Mouse (Mus musculus): ENCODE results near the gene Xpo1. TPM values are rescaled to one million over a fixed set of nuclear protein-coding genes. Genes with fewer than 3 reads are reported as not detected.

The Xpo1 gene
- polyA plus RNA-seq, 1 experiment, result 0.97 TPM

DNA sequence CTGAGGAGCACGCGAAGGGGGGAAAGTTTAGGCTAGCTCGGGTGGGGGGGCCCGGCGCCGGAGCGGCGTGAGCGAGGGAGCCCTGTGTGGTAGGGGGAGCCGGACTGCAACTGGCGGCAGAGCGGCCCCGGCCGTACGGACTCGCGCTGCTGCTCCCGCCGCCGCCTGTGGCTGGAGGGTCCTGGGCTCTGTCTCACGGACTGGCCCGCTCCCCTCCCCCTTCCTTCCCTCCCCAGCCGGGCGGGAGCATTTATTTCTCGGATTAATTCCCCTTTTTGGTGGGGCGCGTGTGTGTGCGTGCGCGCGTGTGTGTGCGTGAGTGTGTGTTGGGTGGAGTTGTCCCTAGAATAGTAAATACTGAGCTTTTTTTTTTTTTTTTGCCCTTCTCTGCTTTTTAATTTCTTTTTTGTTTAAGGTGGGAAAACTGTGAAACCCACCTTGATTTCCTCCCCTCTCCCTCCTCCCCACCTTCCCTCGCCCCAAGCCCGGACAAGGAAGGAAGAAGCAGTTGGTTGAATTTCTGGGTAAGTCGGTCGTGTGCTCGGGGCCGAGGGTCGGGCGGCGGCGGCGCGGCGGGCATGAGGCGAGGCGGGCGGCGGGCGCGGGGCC lies 457 bp downstream of the Xpo1 start:
- H3K4me1 ChIP-seq (ENCODE audit: control insufficient read depth), result peaks cover 55% of the 10 kb centered on the region

DNA sequence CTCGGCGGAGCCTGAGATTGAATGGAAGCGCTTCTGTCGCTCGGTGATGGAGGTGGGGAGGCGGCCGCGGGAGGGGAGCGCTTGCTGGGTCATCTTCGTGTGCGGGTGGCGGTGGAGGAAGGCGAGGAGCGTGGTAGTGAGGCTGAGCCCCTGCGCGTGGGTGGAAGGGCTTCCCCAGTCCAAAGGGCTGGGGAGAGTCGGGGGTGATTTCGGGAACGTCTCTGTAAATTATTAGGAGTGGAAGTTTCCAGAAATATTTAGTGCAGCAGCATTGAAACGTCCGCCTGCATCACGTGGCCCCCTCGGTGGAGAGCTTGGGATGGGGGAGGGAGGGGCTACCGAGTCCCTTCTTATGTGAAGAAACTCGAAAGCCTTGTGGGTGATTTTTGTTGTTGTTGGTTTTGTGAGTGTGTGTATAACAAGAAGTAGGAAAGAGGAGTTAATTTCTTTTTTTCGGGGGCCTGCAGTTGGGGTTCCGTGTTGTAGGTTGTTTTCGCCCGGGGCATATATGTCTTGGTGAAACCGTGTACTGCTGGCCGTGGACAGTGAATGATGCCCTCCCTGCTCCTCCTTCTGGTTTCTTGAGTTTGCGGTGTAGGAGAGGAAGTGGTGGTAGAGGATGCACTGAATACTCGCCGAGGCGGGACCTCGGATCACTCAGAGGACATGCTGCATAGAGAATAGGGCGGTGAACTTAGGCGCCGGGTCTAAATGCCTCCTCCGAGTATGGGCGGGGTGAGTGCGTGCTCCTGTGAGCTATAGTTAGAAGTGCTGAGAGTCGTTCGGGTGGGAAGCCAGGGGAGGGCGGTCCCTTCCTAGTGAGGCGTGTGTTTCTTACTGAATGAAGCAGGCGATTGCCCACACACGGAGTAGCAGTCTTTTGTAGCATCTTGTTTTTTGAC lies 1.2 kb downstream of the Xpo1 start:
- Histone ChIP-seq H3K27me3 (ENCODE audit: control insufficient read depth) (no peaks in the 10 kb centered on the region), H3K4me3 (replicated peaks) (peak overlapping the region; percentile 100), H3K9me3 (ENCODE audit: control insufficient read depth, low read length) (no peaks in the 10 kb centered on the region), H3K36me3 (ENCODE audit: control insufficient read depth) (peaks cover 37% of the 10 kb centered on the region), H3K4me1 (ENCODE audit: control insufficient read depth) (peaks cover 58% of the 10 kb centered on the region)
- TF ChIP-seq TAL1 (IDR thresholded peaks at IDR 0.05; ENCODE audit: low read length) (no peak), GATA1 (IDR thresholded peaks at IDR 0.05; ENCODE audit: low read length) (no peak)

More for the DNA sequence above, 457 bp downstream of the Xpo1 start:
- Histone ChIP-seq H3K4me3 (replicated peaks) (peak overlapping the region; percentile 100), H3K36me3 (ENCODE audit: control insufficient read depth) (peaks cover 30% of the 10 kb centered on the region), H3K27me3 (ENCODE audit: control insufficient read depth) (no peaks in the 10 kb centered on the region; the same call in 1 of the 2 replicates), H3K9me3 (ENCODE audit: control insufficient read depth, low read length) (no peaks in the 10 kb centered on the region)
- no peak for TF ChIP-seq TAL1 (IDR thresholded peaks at IDR 0.05; ENCODE audit: low read length)
- no peak for TF ChIP-seq GATA1 (IDR thresholded peaks at IDR 0.05; ENCODE audit: low read length)

DNA sequence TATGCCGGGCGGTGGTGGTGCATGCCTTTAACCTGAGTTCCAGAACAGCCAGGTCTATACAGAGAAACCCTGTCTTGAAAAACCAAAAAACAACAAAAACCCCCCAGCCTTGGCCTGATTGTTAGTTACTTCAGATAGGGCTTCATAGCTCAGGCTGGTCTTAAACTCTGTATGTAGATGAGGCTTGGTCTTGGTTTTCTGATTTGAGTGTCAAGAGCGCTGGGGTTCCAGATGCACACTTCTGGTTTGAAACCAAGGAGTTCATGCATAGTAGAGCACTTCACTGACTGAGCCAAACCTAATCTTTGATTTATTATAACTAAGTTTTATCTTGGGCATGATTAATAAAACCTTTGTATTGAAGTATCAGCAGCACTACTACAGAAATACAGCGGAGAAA lies 3.2 kb downstream of the Xpo1 start:
- Histone ChIP-seq H3K4me3 (replicated peaks) (peak overlapping the region; percentile 100), H3K27me3 (ENCODE audit: control insufficient read depth) (no peaks in the 10 kb centered on the region), H3K9me3 (ENCODE audit: control insufficient read depth, low read length) (no peaks in the 10 kb centered on the region), H3K4me1 (ENCODE audit: control insufficient read depth) (peaks cover 51% of the 10 kb centered on the region), H3K36me3 (ENCODE audit: control insufficient read depth) (peaks cover 57% of the 10 kb centered on the region)
- TF ChIP-seq TAL1 (IDR thresholded peaks at IDR 0.05; ENCODE audit: low read length) (no peak), GATA1 (IDR thresholded peaks at IDR 0.05; ENCODE audit: low read length) (no peak)

DNA sequence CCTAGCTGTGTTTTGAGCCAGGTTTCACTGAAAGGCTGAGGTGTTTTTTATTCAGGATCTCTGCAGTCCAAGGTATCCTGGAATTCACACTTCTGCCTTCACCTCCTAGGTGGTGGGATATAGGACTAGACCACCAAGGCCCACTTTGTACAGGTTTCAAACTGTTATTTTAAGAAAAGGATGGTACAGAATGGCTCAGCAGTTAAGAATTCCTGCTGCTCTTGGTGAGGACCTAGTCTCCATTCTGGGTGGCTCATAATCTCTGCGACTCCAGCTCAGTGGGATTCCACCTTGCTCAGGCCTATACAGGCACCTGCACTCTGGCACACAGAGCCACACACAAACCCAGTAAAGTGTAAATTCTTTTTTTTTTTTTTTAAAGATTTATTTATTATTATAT lies 3.6 kb downstream of the Xpo1 start:
- Histone ChIP-seq H3K9me3 (ENCODE audit: control insufficient read depth, low read length) (no peaks in the 10 kb centered on the region), H3K4me3 (replicated peaks) (peak overlapping the region; percentile 100), H3K27me3 (ENCODE audit: control insufficient read depth) (no peaks in the 10 kb centered on the region), H3K36me3 (ENCODE audit: control insufficient read depth) (peaks cover 61% of the 10 kb centered on the region), H3K4me1 (ENCODE audit: control insufficient read depth) (peaks cover 47% of the 10 kb centered on the region)
- TF ChIP-seq TAL1 (IDR thresholded peaks at IDR 0.05; ENCODE audit: low read length) (no peak), GATA1 (IDR thresholded peaks at IDR 0.05; ENCODE audit: low read length) (no peak)

DNA sequence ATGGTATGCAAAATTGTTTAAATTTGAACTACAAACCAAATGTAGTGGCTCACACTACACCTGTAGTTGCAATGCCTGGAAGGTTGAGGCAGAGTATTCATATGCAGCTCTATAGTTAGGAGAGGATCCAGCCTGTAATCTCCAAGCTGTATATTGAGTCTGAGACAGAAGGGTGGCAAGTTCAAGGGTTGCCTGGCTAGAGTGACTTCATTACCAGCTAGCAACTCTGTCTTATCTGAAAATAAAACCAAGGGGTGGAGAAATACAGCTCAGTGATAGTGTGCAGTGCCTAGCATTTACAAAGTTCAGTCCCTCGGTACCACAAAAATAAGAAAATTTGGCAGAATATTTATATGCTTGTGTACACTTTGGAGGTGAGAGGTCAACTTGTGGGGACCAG lies 4.3 kb downstream of the Xpo1 start:
- H3K27me3 ChIP-seq (ENCODE audit: control insufficient read depth), result no peaks in the 10 kb centered on the region
- TF ChIP-seq TAL1 (IDR thresholded peaks at IDR 0.05; ENCODE audit: low read length) (no peak), GATA1 (IDR thresholded peaks at IDR 0.05; ENCODE audit: low read length) (no peak)
- H3K4me1 ChIP-seq (ENCODE audit: control insufficient read depth), result peaks cover 40% of the 10 kb centered on the region
- H3K36me3 ChIP-seq (ENCODE audit: control insufficient read depth), result peaks cover 68% of the 10 kb centered on the region
- H3K9me3 ChIP-seq (ENCODE audit: control insufficient read depth, low read length), result no peaks in the 10 kb centered on the region
- peak overlapping the region; percentile 38 for H3K4me3 ChIP-seq (replicated peaks)

DNA sequence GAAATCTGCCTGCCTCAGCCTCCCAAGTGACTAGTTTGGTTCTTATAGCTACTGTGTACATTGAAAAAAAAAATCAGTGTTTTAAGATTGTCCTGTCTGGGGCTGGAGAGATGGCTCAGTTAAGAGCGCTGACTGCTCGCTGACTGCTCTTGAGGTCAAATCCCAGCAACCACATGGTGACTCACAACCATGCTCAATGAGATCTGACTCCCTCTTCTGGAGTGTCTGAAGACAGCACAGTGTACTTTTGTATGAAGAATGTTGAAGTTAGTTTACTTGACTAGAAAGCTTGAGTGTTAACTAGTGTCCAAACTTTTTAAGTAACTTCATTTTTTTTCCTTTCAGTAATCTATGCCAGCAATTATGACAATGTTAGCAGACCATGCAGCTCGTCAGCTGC lies 5.6 kb downstream of the Xpo1 start:
- Histone ChIP-seq H3K9me3 (ENCODE audit: control insufficient read depth, low read length) (no peaks in the 10 kb centered on the region), H3K4me3 (replicated peaks) (no peak overlapping the region), H3K36me3 (ENCODE audit: control insufficient read depth) (peaks cover 81% of the 10 kb centered on the region), H3K27me3 (ENCODE audit: control insufficient read depth) (no peaks in the 10 kb centered on the region), H3K4me1 (ENCODE audit: control insufficient read depth) (peaks cover 40% of the 10 kb centered on the region)
- TF ChIP-seq GATA1 (IDR thresholded peaks at IDR 0.05; ENCODE audit: low read length), result no peak
- TF ChIP-seq TAL1 (IDR thresholded peaks at IDR 0.05; ENCODE audit: low read length), result no peak

DNA sequence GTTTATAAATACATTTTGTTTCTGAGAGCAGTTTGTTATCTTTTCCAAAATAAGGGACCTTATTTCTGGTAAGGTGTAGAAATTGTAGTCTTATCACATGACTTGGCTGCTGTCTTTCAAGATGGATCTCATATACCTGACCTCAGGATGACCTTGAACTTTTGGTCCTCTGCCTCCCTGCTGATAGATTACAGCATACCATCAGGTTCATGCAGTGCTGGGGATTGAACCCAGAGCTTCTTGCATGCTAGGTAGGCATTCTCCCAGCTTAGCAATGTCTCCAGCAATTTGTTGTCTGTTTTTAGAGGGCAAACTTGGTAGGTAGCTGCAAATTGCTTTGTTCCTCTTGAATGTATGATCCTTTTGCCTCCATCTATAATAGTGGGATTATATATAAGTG lies 9.1 kb downstream of the Xpo1 start:
- peaks cover 16% of the 10 kb centered on the region for H3K4me1 ChIP-seq (ENCODE audit: control insufficient read depth)
- H3K4me3 ChIP-seq (replicated peaks), result no peak overlapping the region
- H3K27me3 ChIP-seq (ENCODE audit: control insufficient read depth), result no peaks in the 10 kb centered on the region
- peaks cover 95% of the 10 kb centered on the region for H3K36me3 ChIP-seq (ENCODE audit: control insufficient read depth)
- no peak for TF ChIP-seq TAL1 (IDR thresholded peaks at IDR 0.05; ENCODE audit: low read length)
- TF ChIP-seq GATA1 (IDR thresholded peaks at IDR 0.05; ENCODE audit: low read length), result no peak
- H3K9me3 ChIP-seq (ENCODE audit: control insufficient read depth, low read length), result no peaks in the 10 kb centered on the region

DNA sequence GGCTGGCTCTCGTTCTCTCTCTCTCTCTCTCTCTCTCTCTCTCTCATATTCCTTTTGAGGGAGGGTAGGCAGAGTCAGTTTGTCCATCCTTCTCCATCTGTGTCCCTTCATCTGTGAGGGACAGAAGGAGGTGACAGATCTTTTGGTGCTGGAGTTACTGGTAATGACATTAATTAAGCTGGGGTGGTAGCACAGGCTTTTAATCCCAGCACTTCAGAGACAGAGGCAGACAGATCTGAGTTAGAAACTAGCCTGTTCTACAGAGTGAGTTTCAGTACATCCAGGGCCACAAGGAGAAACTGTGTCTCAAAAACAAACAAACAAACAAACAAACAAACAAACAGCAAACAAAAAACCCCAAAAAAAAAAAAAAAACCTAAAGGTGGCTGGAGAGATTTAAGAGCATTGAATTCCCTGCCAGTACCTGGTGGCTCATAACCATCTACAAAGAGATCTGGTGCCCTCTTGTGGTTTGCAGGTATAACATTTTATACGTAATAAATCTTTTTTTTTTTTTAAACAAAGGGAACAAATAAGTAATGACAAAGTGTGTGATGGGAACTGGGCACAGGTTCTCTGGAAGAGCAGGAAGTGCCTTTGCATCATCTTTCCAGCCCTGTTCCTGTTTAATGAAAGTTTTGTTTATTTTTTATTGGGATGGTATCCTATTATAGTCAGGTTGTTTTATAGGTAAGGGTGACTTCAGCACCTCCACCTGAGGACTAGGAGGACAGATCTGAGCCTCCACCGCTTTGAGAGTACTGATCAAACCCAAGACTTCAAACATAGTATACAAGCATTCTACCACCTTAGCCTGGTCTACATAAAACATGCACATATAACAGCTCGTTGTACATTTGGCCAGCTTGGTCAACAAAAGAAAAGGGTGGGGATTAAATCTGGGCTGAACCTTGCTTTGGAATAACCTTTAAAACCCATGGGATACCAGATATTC lies 16.2 kb downstream of the Xpo1 start:
- no peak overlapping the region for H3K4me3 ChIP-seq (replicated peaks)
- H3K9me3 ChIP-seq (ENCODE audit: control insufficient read depth, low read length), result no peaks in the 10 kb centered on the region
- no peaks in the 10 kb centered on the region for H3K4me1 ChIP-seq (ENCODE audit: control insufficient read depth)
- no peaks in the 10 kb centered on the region for H3K27me3 ChIP-seq (ENCODE audit: control insufficient read depth)
- TF ChIP-seq TAL1 (IDR thresholded peaks at IDR 0.05; ENCODE audit: low read length), result no peak
- TF ChIP-seq GATA1 (IDR thresholded peaks at IDR 0.05; ENCODE audit: low read length), result no peak
- peaks cover 97% of the 10 kb centered on the region for H3K36me3 ChIP-seq (ENCODE audit: control insufficient read depth)

Measured in erythroblast, embryonic 14.5 days (primary cell).